Mouse (Mus musculus) left cerebral cortex, adult 6 months (tissue): Measurements from ENCODE around the gene Hist1h1d. TPM values are rescaled to one million over a fixed set of nuclear protein-coding genes. Genes with fewer than 3 reads are reported as not detected.

ENCODE experiments used
- long read RNA-seq, 2 experiments: library from polyadenylated mRNA; unstranded; transcript quantifications; one replicate each; pipeline ENCODE4 v2.0.0; 2019 to 2020
- polyA plus RNA-seq: library from polyadenylated mRNA; unstranded; fragments of <200 nt; fragmentation: Nextera tagmentation; gene quantifications from 2 replicates; pipeline ENCODE4 v1.2.3, GENCODE M21; 2021

The Hist1h1d gene
- 0.02 and 0.05 TPM in 2 replicates for polyA plus RNA-seq
- long read RNA-seq, experiment 1, full-length matches to known transcripts = 1 of 1 reads
- long read RNA-seq, experiment 1, partial matches to known transcripts = 0 of 1 reads
- long read RNA-seq, experiment 1, other reads (novel, unspliced or antisense) = 0 of 1 reads
- long read RNA-seq, experiment 2 = 0 reads

GRCm38 (mm10) chr13:23552962-23553361 is at the start of gene Hist1h1d:
Gene Hist1h1d (plus strand): TSS chr13:23553262.

DNA sequence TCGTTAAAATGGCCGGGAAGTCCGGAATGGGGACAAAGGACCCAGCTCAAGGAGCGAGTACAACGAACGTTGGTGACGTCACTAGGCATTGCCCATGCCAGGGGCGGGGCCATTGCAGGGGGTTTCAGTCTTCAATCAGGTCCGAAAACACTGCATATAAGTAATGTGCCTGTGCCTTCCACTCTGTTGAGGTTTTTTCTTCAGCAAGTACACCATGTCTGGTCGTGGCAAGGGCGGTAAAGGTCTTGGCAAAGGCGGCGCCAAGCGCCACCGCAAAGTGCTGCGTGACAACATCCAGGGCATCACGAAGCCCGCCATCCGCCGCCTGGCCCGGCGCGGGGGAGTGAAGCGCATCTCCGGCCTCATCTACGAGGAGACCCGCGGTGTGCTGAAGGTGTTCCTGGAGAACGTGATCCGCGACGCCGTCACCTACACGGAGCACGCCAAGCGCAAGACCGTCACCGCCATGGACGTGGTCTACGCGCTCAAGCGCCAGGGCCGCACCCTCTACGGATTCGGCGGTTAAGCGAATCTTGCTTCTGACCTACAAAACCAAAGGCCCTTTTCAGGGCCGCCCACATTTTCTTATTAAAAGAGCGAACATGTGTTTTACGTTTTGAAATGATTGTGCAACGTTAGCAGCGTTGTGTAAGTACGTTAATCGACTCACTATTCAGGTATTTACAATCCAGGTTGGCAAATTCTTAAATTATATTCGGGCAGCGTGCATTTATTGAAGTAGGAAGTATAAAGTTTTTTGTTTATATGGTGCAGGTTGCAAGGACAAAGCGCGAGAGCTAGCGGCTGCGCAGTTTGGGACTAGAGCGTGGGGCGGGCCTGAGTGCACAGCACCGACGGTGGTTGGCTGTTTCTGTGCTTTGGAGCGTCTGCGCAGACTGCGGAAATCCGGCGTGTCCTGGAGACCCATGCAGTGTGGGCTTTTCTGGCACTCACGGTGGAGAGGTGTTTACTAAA is 21.9 kb upstream of the Hist1h1d start, which contains the start of gene Hist1h4h:
Gene Hist1h4h, plus strand, starts transcription at position 150 of the 975 bp plus-strand sequence.

GRCm38 (mm10) chr13:23533560-23534367 is 19.3 kb upstream of the Hist1h1d start, which contains the start of gene Hist1h2af:
Gene Hist1h2af (plus strand): TSS chr13:23533906.

DNA sequence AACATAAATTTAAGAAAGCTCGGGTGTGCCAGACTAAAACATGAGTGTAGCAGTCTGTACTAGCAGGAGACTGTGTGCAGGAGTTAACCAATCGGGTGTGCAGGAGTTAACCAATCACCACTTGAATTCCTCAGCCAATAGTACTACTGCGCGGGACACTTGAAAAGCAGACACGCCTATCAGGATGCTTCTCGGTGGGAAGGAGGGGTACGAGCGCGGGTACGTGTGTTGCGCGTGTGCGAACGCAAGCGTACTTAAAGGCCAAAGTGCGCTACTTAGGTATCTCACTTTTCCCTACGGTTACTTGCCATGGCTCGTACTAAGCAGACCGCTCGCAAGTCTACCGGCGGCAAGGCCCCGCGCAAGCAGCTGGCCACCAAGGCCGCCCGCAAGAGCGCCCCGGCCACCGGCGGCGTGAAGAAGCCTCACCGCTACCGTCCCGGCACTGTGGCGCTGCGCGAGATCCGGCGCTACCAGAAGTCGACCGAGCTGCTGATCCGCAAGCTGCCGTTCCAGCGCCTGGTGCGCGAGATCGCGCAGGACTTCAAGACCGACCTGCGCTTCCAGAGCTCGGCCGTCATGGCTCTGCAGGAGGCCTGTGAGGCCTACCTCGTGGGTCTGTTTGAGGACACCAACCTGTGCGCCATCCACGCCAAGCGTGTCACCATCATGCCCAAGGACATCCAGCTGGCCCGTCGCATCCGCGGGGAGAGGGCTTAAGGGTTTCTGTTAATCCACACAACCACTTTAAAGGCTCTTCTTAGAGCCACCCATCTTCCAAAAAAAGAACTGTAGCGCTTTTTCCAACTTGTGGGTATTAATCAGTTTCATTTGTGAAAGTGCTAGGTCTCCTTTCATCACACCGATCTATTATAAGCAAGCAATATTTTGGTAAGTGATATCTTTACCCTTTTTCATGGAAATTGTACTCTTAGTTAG is 17.7 kb upstream of the Hist1h1d start, which contains the start of gene Hist1h3g:
Gene Hist1h3g, plus strand, starts transcription at position 286 of the 939 bp plus-strand sequence.

DNA sequence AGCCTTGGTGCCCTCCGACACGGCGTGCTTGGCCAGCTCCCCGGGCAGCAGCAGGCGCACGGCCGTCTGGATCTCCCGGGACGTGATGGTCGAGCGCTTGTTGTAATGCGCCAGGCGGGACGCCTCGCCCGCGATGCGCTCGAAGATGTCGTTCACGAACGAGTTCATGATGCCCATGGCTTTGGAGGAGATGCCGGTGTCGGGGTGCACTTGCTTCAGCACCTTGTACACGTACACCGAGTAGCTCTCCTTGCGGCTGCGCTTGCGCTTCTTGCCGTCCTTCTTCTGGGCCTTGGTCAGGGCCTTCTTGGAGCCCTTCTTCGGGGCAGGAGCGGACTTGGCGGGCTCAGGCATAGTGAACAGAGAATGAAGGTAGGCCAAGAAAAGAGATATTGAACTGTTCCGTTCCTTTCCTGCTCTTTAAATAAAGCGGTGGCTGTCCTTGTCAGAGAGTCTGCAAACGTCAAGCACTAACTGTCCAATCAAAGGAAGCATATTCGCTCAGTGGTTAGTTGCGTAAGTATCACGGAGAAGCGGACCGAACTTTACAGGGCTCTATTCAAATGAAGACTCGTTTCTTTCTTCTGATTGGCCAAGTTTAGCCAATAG is 10.0 kb upstream of the Hist1h1d start, which contains the start of gene Hist1h2bh:
Gene Hist1h2bh, minus strand, starts transcription at position 394 of the 609 bp plus-strand sequence.

DNA sequence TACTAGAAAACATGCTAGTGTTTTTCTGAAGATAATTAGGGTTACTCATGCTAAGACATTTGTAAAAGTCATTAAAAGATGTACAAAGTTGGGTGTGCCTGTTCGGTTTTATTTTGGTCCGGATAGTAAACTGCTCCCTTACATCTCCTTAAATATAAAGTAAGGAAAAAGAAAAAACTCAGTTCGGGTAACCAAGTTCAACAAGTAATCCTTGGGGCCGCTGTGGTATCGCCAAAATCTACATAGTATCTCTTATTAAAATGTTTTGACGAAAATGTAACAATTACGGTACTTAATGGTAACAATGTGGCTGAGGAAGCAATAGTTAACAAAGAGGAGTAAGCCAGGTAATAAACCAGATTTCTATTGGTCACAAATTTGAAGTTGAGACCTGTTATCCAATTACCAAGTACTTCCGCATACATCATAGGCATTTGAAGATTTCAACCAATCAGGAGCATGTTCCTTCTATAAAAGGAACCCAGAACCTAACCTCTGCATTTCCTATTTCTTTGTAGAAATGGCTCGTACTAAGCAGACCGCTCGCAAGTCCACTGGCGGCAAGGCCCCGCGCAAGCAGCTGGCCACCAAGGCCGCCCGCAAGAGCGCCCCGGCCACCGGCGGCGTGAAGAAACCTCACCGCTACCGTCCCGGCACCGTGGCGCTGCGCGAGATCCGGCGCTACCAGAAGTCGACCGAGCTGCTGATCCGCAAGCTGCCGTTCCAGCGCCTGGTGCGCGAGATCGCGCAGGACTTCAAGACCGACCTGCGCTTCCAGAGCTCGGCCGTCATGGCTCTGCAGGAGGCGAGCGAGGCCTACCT is 8.9 kb upstream of the Hist1h1d start, which contains the start of gene Hist1h3f:
Gene Hist1h3f, plus strand, starts transcription at position 88 of the 822 bp plus-strand sequence.

GRCm38 (mm10) chr13:23551146-23551834 is 1.8 kb upstream of the Hist1h1d start, which contains the start of gene Hist1h4f:
Gene Hist1h4f (minus strand): TSS chr13:23551648.

DNA sequence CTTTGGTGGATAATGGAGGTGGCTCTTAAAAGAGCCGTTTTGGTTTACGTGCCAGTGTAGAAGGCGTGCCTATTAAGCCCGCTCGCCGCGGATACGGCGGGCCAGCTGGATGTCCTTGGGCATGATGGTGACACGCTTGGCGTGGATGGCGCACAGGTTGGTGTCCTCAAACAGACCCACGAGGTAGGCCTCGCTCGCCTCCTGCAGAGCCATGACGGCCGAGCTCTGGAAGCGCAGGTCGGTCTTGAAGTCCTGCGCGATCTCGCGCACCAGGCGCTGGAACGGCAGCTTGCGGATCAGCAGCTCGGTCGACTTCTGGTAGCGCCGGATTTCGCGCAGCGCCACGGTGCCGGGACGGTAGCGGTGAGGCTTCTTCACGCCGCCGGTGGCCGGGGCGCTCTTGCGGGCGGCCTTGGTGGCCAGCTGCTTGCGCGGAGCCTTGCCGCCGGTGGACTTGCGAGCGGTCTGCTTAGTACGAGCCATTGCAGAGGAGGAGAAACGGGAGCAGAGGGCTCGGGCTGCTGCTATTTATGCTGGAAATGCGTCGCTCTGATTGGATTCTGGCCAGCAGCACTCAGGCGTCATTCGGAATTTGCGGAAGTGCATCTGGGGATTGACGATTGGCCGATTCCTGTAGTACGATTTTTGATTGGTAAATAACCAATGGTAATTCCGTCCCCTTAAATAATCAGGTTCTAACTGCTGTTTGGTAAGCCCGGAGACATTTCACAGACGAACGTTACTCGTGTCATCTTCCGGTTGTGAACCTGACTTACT is 9.0 kb downstream of the Hist1h1d start, which contains the start of gene Hist1h3e:
Gene Hist1h3e, minus strand, starts transcription at position 487 of the 777 bp plus-strand sequence.

DNA sequence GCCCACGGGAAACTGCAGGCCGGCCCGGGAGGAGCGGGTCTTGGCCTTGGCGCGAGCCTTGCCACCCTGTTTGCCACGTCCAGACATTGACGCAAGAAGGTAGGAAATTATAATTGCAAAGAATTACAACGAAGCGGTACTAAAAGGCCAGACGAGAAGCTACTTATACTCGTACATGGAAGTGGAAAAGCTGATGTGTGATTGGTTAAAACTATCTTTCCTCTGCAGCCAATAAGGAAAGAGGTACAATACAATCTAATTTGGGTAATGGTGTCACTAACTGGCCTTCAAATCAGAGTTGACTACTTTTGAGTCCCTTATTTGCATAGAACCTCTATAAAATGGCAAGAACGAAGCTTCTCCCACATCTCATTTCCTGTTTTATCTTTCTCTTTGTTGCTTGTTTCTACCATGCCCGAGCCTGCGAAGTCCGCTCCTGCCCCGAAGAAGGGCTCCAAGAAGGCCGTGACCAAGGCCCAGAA is 18.0 kb downstream of the Hist1h1d start, which contains the start of the genes Hist1h2ae and Hist1h2bg:
Gene Hist1h2ae, minus strand, starts transcription at position 199 of the 482 bp plus-strand sequence.
Gene Hist1h2bg, plus strand, starts transcription at position 375 of the 482 bp plus-strand sequence.

GRCm38 (mm10) chr13:23573898-23574524 is 20.9 kb downstream of the Hist1h1d start, which contains the start of the genes Hist1h2bf and Hist1h2ad:
Gene Hist1h2bf (minus strand): TSS chr13:23574196.
Gene Hist1h2ad (plus strand): TSS chr13:23574381.

GRCm38 (mm10) chr13:23575271-23575851 is 22.3 kb downstream of the Hist1h1d start, which contains the start of gene Hist1h3d:
Gene Hist1h3d (plus strand): TSS chr13:23575763.

DNA sequence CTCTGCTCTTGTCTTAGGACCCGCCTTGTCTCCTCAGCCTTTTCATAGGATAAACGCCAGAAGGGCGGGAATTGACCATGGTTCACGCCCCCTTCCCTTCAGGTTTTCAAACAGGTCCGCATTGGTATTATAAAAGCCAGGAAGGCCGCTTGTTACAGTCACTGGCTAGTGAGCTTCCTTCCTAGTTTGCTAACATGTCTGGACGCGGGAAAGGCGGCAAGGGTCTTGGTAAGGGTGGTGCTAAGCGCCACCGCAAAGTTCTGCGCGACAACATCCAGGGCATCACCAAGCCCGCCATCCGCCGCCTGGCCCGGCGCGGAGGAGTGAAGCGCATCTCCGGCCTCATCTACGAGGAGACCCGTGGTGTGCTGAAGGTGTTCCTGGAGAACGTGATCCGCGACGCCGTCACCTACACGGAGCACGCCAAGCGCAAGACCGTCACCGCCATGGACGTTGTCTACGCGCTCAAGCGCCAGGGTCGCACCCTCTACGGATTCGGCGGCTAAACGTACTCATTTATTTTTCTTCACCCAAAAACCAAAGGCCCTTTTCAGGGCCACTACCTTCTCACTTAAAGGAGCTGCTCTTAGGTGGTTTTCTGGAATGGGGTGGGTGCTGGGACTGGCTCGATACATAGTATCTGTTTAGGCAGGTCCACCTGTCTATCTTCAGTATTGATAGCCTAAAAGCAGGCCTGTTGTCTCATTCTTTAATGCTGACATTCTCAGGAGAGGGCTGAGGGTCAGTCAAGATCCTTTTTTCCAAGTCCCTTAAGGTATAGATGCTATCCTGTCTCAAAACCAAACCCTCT is 28.6 kb downstream of the Hist1h1d start, which contains the start of gene Hist1h4d:
Gene Hist1h4d, plus strand, starts transcription at position 191 of the 811 bp plus-strand sequence.

